8 mouse cellular contexts compared by ENCODE assay signal in genomic region chr11:55415036-55415704, GRCm38 (mm10). TPM values are rescaled to one million over a fixed set of nuclear protein-coding genes. Genes with fewer than 3 reads are reported as not detected.
A peak's percentile ranks its signal among the peaks of the same experiment; 100 is the strongest.
DNase-seq lines count a peak whose midpoint lies in the region; ATAC-seq lines count a peak whose summit lies in the region.
"Had no signal": no experiment of that assay in that cellular context is flagged by ENCODE, and none has a peak within 500 bp of the region (broad histone marks: within the 10 kb centered on the region; RNA-seq: fewer than 3 reads in every experiment).

No protein-coding gene starts in this region.

- ATAC-seq in embryonic facial prominence, embryonic 14.5 days (ENCODE audit: low read depth) = no peak
- no peak for ATAC-seq in kidney, embryonic 15.5 days (replicated peaks; ENCODE audit: low FRiP score)
- ATAC-seq in frontal cortex, adult (ENCODE audit: low TSS enrichment) = no peak

- 0 out of 2 replicates have a peak overlapping the region, but pooled peaks have one; percentile 29 for H3K27ac ChIP-seq in embryonic facial prominence, embryonic 14.5 days (replicated peaks; ENCODE audit: low read depth, low read length)
- peak overlapping the region; percentile 89 for H3K27ac ChIP-seq in kidney, embryonic 15.5 days

- H3K4me3 ChIP-seq in embryonic facial prominence, embryonic 14.5 days (ENCODE audit: low read depth, low read length) = no peak overlapping the region
- H3K4me3 ChIP-seq in kidney, embryonic 15.5 days (replicated peaks) = peak overlapping the region; percentile 11

- no peaks in the 10 kb centered on the region for H3K9me3 ChIP-seq in embryonic facial prominence, embryonic 14.5 days (ENCODE audit: control insufficient read depth, low read length)
- H3K9me3 ChIP-seq in kidney, embryonic 15.5 days (replicated peaks) = no peaks in the 10 kb centered on the region

- DNase-seq in ovary, postnatal 36 days (ENCODE audit: low spot score) = peak; percentile 41
- DNase-seq in ovary, postnatal 14 days (ENCODE audit: low spot score) = no peak
- peak; percentile 22 for DNase-seq in embryonic facial prominence, embryonic 14.5 days (ENCODE audit: low spot score)
- DNase-seq in testis, postnatal 14 days (ENCODE audit: low spot score) = peak; percentile 37
- DNase-seq in right cerebral cortex, adult 18-20 months = no peak
- DNase-seq: gastrocnemius, postnatal 10 days had no signal

- WGBS in embryonic facial prominence, embryonic 14.5 days = 62% methylated on average over 9 of the region's 9 CpGs
- WGBS in kidney, embryonic 15.5 days = 11% methylated on average over 9 of the region's 9 CpGs

- H3K9ac ChIP-seq in embryonic facial prominence, embryonic 14.5 days (ENCODE audit: low read depth, low read length) = no peak overlapping the region
- H3K9ac ChIP-seq in kidney, embryonic 15.5 days = 0 out of 2 replicates have a peak overlapping the region, but pooled peaks have one; percentile 33

- H3K27me3 ChIP-seq in embryonic facial prominence, embryonic 14.5 days (replicated peaks; ENCODE audit: control insufficient read depth, insufficient read depth, low read length) = no peaks in the 10 kb centered on the region
- H3K27me3 ChIP-seq in kidney, embryonic 15.5 days = no peaks in the 10 kb centered on the region

- H3K4me2 ChIP-seq in embryonic facial prominence, embryonic 14.5 days (ENCODE audit: low read depth, low read length) = peak overlapping the region; percentile 10; the same call in 1 of the 2 replicates
- H3K4me2 ChIP-seq in kidney, embryonic 15.5 days = peak overlapping the region; percentile 73

- H3K36me3 ChIP-seq in embryonic facial prominence, embryonic 14.5 days (ENCODE audit: control insufficient read depth, insufficient read depth, low read length) = peaks cover 33% of the 10 kb centered on the region
- peaks cover 11% of the 10 kb centered on the region for H3K36me3 ChIP-seq in kidney, embryonic 15.5 days

- peaks cover 26% of the 10 kb centered on the region for H3K4me1 ChIP-seq in embryonic facial prominence, embryonic 14.5 days (ENCODE audit: control insufficient read depth, insufficient read depth, low read length)
- H3K4me1 ChIP-seq in kidney, embryonic 15.5 days = peaks cover 92% of the 10 kb centered on the region

RNA-seq across cellular contexts. Expression of gene Sparc, which starts 7.8 kb away (rescaled TPM):
- 2,713 and 3,340 TPM in 2 replicates for polyA plus RNA-seq in embryonic facial prominence, embryonic 14.5 days (2014; fragmentation: Nextera tagmentation; extraction: Ambion mirVana)
- 1,364 and 1,510 TPM in 2 replicates for polyA plus RNA-seq in kidney, embryonic 15.5 days (2015; fragmentation: Nextera tagmentation; extraction: Ambion mirVana)

RNA-seq across cellular contexts. Expression of gene Atox1, which starts 45.9 kb away (rescaled TPM):
- 409 and 416 TPM in 2 replicates for polyA plus RNA-seq in embryonic facial prominence, embryonic 14.5 days (2014; fragmentation: Nextera tagmentation; extraction: Ambion mirVana)
- polyA plus RNA-seq in kidney, embryonic 15.5 days (2015; fragmentation: Nextera tagmentation; extraction: Ambion mirVana) = 402 and 413 TPM in 2 replicates

RNA-seq across cellular contexts. Expression of gene G3bp1, which starts 54.3 kb away (rescaled TPM):
- 147 and 171 TPM in 2 replicates for polyA plus RNA-seq in embryonic facial prominence, embryonic 14.5 days (2014; fragmentation: Nextera tagmentation; extraction: Ambion mirVana)
- polyA plus RNA-seq in kidney, embryonic 15.5 days (2015; fragmentation: Nextera tagmentation; extraction: Ambion mirVana) = 199 and 203 TPM in 2 replicates

Comparison
In these comparisons a context has a peak if more than half of its experiments do, and no peak if none do; other contexts are left out.
1. DNase-seq: peak in ovary, postnatal 36 days (single experiment), embryonic facial prominence, embryonic 14.5 days (single experiment) and testis, postnatal 14 days (single experiment); none in ovary, postnatal 14 days (single experiment) and right cerebral cortex, adult 18-20 months (single experiment).